Mouse (Mus musculus): ENCODE data around the gene Nell2.
"Not testable (repeated sequence)": the region's sequence is repeated elsewhere in the genome, so short reads cannot be mapped to it uniquely, and the experiment has no call there.

Nell2 gene

DNA sequence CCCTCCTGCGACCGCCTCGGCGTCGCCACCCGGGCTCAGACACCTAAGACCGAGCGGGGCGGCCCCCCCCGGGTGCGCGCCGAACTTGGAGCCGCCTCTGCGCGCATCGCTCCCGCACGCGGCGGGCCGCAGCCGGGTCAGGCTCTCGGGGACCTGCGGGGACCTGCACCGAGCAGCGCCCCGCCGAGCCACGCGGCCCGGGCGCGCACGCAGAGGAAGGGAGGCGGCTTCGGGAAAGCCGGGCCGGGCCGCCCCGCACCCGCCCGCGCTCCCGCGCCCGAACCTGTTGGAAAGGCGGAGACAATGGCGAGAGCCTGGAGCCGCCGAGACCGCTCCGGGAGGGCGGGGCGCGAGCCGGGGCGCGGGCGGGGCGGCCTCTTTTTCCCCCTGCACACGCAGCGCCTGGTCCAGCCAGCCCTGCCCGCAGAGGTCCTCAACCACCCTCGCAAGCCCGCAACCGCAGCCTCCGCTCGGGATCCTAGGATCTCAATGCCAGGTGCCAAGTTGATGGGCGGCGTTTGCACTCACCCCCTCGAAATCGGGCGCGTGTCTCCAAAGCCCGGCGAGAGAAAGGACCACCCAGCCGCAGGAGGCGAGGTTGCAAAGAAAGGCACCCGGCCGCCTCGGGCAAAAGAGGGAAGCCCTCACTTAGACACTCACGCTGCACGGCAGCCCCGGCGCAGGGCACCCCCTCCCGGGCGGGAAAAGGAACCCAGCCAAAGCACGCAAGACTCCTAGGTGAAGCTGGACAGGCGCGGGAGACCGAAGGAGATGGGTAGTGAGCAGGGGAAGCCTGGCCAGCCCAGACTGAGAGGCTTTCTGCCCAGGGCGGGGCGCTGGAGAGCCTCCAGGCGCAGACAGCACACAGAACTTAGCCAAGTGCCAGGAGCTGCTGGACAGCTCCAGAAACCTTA is at the start of gene Nell2:
TSS of gene Nell2 (minus strand) at position 612 of the 914 bp plus-strand sequence.
- no peak for DNase-seq (ENCODE audit: low read depth, low spot score)

DNA sequence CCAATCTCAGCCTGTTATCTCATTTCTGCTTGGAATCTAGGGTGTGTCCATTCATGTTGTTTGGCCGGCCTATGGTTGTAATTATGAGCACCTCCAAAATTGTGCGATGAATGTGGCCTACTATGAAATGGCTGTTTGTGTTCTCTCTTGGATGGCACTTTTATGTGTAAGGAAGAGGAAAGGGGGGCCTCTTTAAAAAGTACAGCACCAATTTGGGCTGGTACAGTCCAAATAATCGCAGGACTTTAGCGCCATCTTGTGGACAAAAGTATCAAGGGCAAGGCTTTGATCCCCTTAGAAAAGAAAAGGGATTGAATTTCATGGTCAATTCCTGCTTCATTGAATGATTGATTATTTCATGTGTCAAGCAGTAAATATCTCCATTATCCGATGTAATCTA is 46.3 kb upstream of the Nell2 start:
- DNase-seq (ENCODE audit: low read depth, low spot score), result peak; percentile 3

DNA sequence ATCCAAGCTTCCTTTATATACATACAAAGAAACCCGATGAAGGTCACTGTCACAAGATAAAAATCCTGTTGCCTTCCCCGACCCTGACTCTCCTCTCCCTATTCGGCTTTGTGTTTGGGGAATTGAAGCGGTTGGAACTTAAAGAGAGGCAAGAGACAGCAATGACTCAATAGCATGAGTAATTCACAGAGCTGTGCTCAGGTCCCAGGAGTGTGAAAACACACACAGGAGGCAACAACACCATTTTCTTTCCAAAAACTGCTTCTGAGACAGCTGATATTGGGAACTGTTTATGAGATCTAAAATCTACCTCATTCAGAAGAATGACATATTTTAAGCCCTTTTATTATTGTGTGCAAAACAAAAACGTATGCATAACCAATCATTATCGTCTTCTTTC is 41.2 kb upstream of the Nell2 start:
- no peak for DNase-seq (ENCODE audit: low read depth, low spot score)

DNA sequence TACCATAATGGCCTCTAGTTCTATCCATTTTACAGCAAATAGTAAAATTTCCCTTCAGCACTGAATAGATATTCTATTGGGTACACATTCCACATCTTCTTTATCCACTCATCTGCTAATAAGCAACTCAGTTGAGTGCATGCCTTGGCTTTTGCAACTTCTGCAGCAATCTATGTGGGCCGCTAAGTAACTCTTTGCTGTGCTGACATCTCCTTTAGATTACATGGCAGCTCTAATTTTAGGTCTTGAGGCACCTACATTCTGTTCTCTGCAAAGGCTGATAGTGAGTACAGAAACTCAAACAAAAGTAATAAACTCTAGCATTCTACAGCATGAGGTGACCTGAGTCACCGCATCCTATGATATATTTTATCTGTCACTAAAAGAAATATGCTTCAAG is 36.8 kb upstream of the Nell2 start:
- DNase-seq (ENCODE audit: low read depth, low spot score), result no peak

DNA sequence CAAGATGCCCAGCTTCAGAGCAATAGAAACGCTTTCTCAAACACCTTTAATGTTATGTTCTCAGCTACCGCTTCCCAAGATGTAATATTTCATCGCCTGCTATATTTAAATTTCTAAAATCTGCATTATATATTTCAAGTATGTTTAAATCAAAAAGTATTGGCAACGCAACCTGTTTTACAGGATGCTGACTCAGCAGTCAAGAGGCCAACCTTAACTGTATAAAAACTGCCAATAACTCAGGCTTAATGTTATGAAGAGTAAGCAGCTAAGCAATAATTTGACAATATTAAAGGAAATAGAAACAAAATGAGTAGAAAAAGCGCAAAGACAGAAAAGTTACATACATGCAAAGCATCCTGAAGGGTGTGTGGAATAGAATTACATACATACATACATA is 32.9 kb upstream of the Nell2 start:
- DNase-seq (ENCODE audit: low read depth, low spot score), result no peak

DNA sequence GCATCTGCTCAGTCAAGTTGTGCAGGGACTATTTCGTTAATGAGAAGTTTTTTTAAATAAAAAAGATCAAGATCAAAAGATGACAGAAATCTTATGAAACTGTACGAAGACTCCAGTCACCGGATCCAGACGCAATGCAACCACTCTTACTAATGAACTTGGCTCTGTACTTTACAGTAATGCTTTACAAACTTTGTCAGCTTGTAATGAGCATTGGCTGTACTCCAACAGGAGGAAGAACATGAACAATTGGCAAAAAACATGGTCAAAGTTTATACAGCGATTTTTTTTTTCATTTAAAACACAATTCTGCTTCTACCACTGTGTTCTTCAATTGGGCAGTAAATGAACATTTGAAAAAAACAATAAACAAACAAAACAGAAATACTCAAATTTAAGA is 21.7 kb upstream of the Nell2 start:
- DNase-seq (ENCODE audit: low read depth, low spot score), result no peak

DNA sequence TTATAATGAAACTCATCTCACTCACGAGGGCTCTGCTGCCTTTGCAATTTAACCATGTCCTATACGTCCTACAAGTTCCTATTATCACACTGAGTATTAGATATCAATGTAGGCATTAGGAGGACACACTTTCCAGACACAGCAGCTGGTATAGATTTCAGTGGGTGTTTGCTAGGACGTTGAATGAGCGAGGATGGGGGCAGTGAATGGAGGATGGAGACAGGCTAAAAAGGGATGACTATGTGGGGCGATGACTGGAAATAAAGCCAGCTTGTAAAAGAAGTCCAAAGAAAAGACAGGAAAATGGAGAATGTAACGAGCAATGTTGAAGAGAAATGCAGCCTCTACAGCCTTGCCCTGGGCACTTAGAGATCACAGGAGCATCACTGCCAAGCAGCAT is 14.3 kb upstream of the Nell2 start:
- no peak for DNase-seq (ENCODE audit: low read depth, low spot score)

DNA sequence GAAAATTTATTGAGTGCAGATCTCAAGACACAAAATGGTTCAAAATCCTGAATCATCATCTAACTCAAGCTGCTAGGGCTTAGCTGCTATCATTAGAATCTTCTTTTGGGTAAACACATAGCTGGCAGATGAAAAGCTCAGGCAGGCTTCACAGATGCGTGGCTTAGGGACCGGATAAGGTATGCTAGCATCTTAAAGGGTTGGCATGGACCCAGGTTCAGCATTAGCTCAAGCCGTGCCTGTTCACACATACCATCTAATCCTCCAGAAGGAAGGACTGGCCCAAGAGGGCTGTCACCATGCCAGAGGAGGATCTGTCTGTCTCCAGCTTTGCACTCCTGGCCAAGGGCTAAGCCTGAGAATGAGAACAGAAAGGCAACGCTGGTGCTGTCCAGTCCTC is 8.4 kb upstream of the Nell2 start:
- DNase-seq (ENCODE audit: low read depth, low spot score), result no peak

DNA sequence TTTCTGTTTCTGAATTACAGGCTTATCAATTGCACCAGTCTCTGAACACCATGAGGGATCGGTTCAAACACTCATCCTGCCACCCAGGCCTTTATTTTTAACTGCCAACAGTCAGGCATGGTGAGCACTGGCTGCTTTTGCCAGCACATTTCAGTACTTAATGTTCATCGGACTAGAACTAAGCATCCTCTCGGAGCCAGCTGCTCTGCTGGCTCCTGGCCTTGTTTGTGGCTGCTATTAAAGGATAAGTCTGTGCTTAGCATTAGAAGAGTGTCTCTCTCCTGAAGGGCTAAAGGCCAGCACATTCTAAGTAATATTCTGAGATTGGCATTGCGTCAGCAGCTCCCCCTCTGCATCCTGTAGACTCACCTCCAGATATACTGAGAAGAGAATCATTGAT is 7.9 kb upstream of the Nell2 start:
- no peak for DNase-seq (ENCODE audit: low read depth, low spot score)

DNA sequence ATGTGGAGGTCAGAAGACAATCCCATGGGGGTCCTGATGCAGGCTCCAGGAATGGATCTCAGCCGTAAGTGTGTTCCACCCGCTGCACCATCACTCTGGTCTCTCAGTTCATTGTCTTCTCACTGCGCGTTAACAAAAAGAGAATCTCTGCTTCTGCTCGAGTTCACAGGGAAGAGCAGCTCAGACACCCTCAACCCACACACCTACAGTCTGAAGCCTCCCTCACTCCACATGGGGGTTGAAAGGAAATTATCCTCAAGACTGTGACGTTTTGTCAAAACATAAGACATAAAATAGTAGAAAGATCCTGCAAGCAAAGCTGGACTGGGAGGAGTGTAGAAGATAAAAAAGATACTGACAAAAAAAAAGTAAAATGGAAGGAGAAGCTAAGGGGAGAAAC is 6.3 kb upstream of the Nell2 start:
- DNase-seq (ENCODE audit: low read depth, low spot score), result no peak

DNA sequence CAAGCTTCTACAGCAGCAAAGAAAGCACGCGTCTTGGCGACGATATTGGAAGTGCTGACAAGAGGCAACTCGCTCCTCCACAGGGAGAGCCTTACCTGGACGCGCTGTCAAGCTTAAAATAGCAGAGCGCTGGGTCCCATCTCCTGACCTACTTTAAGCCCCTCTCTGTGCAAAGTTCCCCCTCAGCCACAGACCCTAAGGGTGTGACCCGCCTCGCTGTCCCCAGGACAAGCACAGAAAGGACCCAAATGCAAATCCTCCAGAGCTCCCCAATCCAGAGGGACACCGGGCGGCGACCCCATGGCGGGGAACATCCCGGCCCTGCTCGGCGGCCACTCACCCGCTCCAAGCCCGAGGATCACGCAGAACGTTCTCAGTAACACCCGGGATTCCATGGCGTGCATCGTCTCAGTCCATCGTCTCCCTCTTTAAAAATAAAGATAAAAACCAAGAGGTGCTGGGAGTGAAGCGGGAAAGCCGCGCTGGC is 855 bp downstream of the Nell2 start:
- DNase-seq (ENCODE audit: low read depth, low spot score), result no peak

DNA sequence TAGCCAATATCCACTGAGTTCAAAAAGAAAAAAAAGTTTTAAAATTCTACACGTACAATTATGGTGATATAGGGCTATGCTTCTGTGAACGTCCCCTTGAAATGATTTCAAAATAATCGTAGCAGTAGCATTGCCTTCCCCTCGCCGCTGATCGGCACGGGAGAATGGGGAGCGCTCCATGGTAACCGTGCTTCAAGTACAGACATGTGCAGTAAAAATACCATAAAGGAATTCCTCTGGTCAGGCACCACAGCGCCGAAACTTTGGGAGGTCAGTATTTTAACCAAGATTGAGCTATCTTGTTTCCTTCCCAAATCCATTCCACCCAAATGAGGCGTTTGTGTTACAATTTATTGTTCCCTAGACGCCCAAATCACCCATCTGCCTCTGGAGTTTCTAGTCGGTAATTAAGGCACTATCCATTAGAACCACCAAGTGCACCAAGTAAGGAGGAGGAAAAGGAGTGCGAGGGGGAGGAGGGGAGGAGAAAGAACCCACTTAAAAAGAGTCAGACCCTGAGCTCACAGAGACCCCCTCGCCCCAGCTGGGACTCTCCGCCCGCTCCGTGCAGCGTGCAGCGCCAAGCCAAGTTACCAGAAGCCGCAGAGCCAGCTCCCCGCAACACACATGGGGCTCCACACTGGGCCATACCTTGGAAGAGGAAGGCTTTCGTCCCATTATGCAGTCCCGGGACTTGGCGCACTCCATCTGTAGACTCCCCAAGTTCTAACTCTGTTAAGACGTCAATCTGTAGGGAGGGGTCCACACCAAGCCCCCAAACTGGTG is 1.5 kb downstream of the Nell2 start:
- no peak for DNase-seq (ENCODE audit: low read depth, low spot score)

DNA sequence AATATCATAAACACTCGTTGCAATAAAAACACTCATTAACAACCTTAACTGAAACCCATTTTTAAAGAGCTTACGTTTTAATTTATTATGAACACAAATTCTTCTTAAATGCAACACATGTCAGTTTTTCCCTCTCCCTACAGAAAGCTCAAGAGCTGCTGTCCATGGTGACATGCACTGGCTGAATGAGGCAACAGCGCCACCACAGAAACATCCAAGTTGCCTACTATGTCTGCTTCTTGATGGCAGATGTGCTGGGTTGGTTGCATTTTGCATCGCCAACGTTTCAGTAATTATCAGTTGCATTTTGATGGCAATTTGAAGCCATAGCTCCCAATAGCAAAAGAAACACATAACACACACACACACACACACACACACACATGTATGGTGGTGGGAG is 2.4 kb downstream of the Nell2 start:
- no peak for DNase-seq (ENCODE audit: low read depth, low spot score)

DNA sequence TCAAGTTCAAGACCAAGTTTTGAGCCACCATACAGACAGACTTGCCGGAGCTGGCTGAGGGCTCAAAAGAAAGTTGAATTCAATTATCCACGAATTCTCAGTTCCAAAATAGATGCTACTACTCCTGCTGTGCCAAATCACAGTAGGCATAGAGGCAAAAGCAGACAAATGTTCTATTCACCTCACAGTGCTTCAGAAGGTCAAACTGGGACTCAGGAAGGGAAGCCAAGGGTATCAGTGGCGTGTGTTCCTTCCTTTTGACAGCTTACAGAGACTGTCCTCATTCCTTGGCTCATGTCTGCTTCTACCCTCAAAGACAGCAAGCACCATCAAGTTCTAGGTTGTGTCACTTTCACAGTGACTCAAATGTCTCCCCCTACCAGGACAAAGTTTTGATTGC is 10.2 kb downstream of the Nell2 start:
- no peak for DNase-seq (ENCODE audit: low read depth, low spot score)

DNA sequence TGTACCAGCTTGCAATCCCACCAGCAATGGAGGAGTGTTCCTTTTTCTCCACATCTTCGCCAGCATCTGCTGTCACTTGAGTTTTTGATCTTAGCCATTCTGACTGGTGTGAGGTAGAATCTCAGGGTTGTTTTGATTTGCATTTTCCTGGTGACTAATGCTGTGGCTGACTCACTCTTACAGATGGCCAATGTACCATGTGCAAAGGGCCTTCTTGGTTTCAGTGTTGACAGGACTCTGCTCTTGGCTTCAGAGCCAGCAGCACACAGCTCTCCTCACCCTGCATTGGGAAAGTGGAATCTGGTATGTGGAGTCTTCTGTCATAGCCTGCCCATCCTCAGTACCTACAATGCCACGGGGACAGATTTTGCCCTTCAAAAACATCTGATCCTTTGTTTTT is 15.1 kb downstream of the Nell2 start:
- DNase-seq (ENCODE audit: low read depth, low spot score), result not testable (repeated sequence)

DNA sequence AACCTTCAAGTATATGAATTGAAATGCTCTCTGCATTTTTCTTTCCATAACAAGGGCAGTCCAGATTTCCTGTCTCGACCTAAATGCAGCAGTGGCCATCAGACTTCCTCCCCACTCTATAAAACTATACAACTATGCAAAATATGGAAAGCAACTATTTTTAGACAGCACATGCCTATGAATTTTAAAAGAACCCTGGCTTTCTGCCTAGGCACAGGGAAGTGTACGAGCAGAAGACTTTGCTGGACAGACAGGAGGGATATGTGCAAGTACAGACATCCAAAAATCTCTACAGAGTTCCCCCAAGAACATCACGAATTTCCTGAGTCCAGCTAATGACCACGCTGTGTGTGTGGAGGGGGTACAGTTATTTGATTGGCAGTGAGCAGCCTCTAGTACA is 32.7 kb downstream of the Nell2 start:
- DNase-seq (ENCODE audit: low read depth, low spot score), result no peak

DNA sequence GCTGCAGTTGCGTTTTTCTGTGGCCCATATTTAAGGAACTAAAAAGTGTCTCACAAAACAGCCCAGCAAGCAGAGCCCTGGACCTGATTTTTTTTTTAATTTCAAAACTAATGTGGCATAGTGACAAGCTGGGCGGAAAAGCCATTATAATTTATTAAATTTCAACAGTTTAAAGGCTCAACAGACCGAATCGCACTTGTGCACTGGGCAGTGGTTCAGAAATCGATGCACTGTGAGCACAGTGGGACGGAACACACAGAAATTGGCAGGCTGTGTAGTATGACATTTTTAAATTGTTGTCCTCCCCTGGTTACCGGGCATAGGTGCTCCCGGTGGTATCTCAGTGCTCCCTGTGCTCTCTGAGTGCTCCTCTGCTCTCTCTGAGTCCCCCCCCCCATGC is 33.2 kb downstream of the Nell2 start:
- no peak for DNase-seq (ENCODE audit: low read depth, low spot score)

DNA sequence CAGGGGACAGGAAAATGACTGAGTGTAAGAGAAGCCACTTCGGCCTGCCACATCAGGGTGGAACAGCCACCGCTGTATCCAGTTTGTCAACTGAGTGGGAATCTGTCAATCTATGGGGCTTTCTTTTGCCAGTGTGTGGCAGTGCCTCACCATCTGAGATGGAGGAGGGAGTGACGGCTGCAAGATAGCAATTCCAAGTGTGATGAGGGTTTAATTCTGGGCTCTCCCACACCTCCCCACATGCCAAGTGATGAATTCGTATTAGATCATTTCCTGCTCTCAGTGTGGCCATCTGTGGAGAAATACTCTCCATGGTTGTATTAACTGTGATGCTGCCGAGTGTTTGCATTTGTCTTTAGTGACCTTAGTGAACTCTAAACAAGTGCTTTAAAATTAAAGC is 36.2 kb downstream of the Nell2 start:
- DNase-seq (ENCODE audit: low read depth, low spot score), result no peak

DNA sequence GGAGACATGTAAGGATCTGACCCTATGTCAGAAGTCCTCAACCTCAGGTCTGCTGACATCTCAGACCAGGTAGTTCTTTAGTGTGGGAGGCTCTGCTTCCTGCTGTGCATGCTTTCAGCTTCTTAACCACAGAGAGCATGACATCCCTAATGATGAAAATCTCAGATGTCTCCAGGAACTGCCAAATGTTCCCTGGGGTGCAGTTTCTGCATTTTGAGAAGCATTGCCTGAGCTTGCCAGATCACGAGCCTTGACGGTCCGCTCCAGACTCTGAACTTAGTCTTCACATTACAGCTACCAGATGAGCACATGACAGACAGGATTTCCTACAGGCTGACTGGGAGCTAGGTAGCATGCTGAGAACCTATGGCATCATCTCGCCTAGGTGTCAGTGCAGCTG is 39.2 kb downstream of the Nell2 start:
- no peak for DNase-seq (ENCODE audit: low read depth, low spot score)

DNA sequence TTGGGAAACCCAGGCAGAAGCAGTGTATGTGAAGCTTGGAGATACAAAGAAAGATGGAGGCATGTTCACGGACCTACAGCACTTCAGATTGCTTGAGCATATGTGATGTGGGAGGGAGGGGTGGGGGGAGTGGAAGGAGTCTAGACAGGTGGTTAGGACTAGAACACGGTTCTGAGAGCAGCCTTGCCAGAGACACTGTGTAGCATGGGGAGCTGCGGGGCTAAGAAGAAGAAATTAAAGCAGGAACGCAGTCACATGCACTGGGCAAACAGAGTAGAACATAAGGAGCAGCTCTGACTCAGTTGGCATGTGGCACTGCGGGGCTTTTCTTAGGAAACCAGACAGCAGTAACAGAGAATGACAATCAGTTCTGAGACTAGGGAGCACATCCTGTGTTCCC is 40.4 kb downstream of the Nell2 start:
- no peak for DNase-seq (ENCODE audit: low read depth, low spot score)

DNA sequence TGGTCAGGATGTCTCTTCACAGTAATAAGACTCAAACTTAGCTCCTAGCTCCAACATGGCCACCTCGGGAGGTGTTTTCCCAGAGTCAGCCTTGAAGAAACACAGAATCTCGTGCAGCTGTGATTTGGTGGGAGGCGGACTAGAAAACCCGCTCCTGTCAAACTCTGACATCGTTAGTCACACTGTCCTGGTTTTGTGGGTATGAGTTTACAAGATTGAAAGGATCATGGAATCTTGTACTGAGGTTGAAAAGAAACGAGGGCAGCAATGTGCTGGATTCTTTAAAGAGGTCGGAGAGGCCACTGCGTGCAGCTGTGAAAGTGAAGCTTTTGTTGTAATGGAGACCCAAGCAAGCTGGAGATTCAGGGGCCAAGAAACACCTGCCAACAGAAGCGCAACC is 46.4 kb downstream of the Nell2 start:
- DNase-seq (ENCODE audit: low read depth, low spot score), result no peak

DNA sequence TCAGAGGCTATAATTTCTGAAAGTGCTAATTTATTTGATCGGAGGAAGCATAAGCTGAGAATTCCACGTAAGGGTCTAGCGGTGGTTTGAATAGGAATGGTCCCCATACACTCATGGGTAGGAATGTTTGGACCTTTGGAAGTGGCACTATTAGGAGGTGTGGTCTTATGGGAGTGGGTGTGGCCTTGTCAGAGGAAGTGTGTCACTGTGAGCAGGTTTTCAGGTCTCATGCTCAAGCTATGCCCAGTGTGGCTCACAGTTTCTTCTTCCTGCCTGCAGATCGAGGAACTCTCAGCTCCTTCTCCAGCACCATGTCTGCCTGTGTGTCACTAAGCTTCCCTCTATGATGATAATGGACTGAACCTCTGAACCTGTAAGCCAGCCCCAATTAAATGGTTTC is 46.8 kb downstream of the Nell2 start:
- no peak for DNase-seq (ENCODE audit: low read depth, low spot score)

DNA sequence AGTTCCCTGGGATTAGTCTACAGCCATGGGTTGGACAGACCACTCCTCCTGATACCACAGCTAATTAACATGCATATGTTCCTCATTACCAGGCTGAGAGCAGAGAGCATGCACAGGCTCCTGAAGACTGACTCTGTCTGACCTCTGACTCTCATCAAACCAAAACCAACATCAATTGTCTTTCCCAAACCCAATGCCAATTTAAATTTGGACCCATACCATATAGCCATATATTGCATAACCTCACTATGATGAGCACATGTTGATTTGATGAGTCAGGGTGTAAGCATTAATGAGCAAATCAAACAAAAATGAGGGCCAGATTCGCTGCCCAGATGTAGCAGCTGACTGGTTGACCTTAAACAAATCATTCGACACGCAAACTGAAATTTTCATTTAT is 51.9 kb downstream of the Nell2 start:
- no peak for DNase-seq (ENCODE audit: low read depth, low spot score)
